Mouse (Mus musculus) liver, embryonic 12.5 days (tissue): Measurements from ENCODE around the gene Erp29. TPM values are rescaled to one million over a fixed set of nuclear protein-coding genes. Genes with fewer than 3 reads are reported as not detected.
A peak's percentile ranks its signal among the peaks of the same experiment; 100 is the strongest.

Experiments
- ATAC-seq: fragments of 200-750 bp; cut with Nextera tagmentation; 2 replicates; pipeline ENCODE4 v1.8.0; 2017; ENCODE audit warnings: moderate number of reproducible peaks, mild to moderate bottlenecking, moderate library complexity
- H3K27ac ChIP-seq: fragments of 300-500 bp; sonication (generic); 2 replicates; pipeline ENCODE4 v1.5.1; 2016; ENCODE audit warnings: mild to moderate bottlenecking
- H3K27me3 ChIP-seq: fragments of 300-500 bp; sonication (generic); replicated peaks from 2 replicates; pipeline ENCODE4 v1.6.1; 2016; ENCODE audit warnings: mild to moderate bottlenecking, moderate library complexity
- H3K36me3 ChIP-seq: fragments of 300-500 bp; sonication (generic); 2 replicates; pipeline ENCODE4 v1.6.1; 2016; ENCODE audit warnings: mild to moderate bottlenecking, moderate library complexity
- H3K4me1 ChIP-seq: fragments of 300-500 bp; sonication (generic); 2 replicates; pipeline ENCODE4 v1.6.1; 2016
- H3K4me2 ChIP-seq: fragments of 300-500 bp; sonication (generic); 2 replicates; pipeline ENCODE4 v1.6.1; 2016; ENCODE audit warnings: mild to moderate bottlenecking, moderate library complexity
- H3K4me3 ChIP-seq: fragments of 300-500 bp; sonication (generic); 2 replicates; pipeline ENCODE4 v1.5.1; 2016; ENCODE audit warnings: mild to moderate bottlenecking, moderate library complexity
- H3K9ac ChIP-seq: fragments of 300-500 bp; sonication (generic); 2 replicates; pipeline ENCODE4 v1.6.1; 2016; ENCODE audit warnings: mild to moderate bottlenecking, moderate library complexity
- H3K9me3 ChIP-seq: fragments of 300-500 bp; sonication (generic); replicated peaks from 2 replicates; pipeline ENCODE4 v1.6.1; 2016; ENCODE audit warnings: mild to moderate bottlenecking, moderate library complexity
- WGBS: fragments of 180-500 bp; shearing (Covaris S2); methylation state at CpG from one replicate; pipeline ENCODE4 v1.1.7; 2016; ENCODE audit not compliant: insufficient replicate concordance; 5-methylcytosine and 5-hydroxymethylcytosine counted together
- polyA plus RNA-seq: library from polyadenylated mRNA; unstranded; fragments of >200 nt; fragmentation: Nextera tagmentation; extraction: Ambion mirVana; gene quantifications from 2 replicates; pipeline ENCODE4 v1.2.1, GENCODE M21; 2016

Erp29 gene
- polyA plus RNA-seq, 1 experiment from 2014 or later, result 103 TPM

GRCm38 (mm10) chr5:121462171-121462502, 9.8 kb upstream of the Erp29 start:
- 23% methylated on average over 1 of the region's 1 CpGs for WGBS
- H3K9ac ChIP-seq, result no peak overlapping the region
- H3K4me3 ChIP-seq, result no peak overlapping the region
- H3K4me2 ChIP-seq, result peak overlapping the region; percentile 24; the same call in 1 of the 2 replicates
- no peaks in the 10 kb centered on the region for H3K27me3 ChIP-seq
- peaks cover 29% of the 10 kb centered on the region for H3K4me1 ChIP-seq
- ATAC-seq, result peak; percentile 39; the same call in 1 of the 2 replicates
- peak overlapping the region; percentile 70 for H3K27ac ChIP-seq
- H3K9me3 ChIP-seq, result no peaks in the 10 kb centered on the region
- H3K36me3 ChIP-seq, result no peaks in the 10 kb centered on the region

GRCm38 (mm10) chr5:121461339-121462170, 9.2 kb upstream of the Erp29 start:
- Histone ChIP-seq H3K4me3 (no peak overlapping the region), H3K9ac (no peak overlapping the region), H3K27me3 (no peaks in the 10 kb centered on the region), H3K4me1 (peaks cover 30% of the 10 kb centered on the region), H3K27ac (peak overlapping the region; percentile 70), H3K9me3 (no peaks in the 10 kb centered on the region), H3K4me2 (peak overlapping the region; percentile 24; the same call in 1 of the 2 replicates), H3K36me3 (no peaks in the 10 kb centered on the region)
- 39% methylated on average over 4 of the region's 4 CpGs for WGBS
- peak; percentile 77 for ATAC-seq

GRCm38 (mm10) chr5:121455510-121456265, 3.4 kb upstream of the Erp29 start:
- Histone ChIP-seq H3K9ac (no peak overlapping the region), H3K4me2 (no peak overlapping the region), H3K4me1 (peaks cover 47% of the 10 kb centered on the region), H3K27me3 (no peaks in the 10 kb centered on the region), H3K4me3 (no peak overlapping the region), H3K9me3 (no peaks in the 10 kb centered on the region), H3K27ac (no peak overlapping the region), H3K36me3 (no peaks in the 10 kb centered on the region; the same call in 1 of the 2 replicates)
- ATAC-seq, result no peak
- 55% methylated on average over 9 of the region's 9 CpGs for WGBS

GRCm38 (mm10) chr5:121454503-121454782, 2.1 kb upstream of the Erp29 start:
- ATAC-seq, result no peak
- Histone ChIP-seq H3K4me1 (peaks cover 59% of the 10 kb centered on the region), H3K36me3 (peaks cover 8% of the 10 kb centered on the region), H3K9ac (no peak overlapping the region), H3K27ac (no peak overlapping the region), H3K4me2 (no peak overlapping the region), H3K4me3 (no peak overlapping the region), H3K9me3 (no peaks in the 10 kb centered on the region), H3K27me3 (no peaks in the 10 kb centered on the region)
- 94% methylated on average over 3 of the region's 3 CpGs for WGBS

GRCm38 (mm10) chr5:121453743-121454502, 1.6 kb upstream of the Erp29 start:
- Histone ChIP-seq H3K4me3 (0 out of 2 replicates have a peak overlapping the region, but pooled peaks have one; percentile 89), H3K36me3 (peaks cover 13% of the 10 kb centered on the region), H3K4me1 (peaks cover 62% of the 10 kb centered on the region), H3K9me3 (no peaks in the 10 kb centered on the region), H3K27me3 (no peaks in the 10 kb centered on the region), H3K4me2 (peak overlapping the region; percentile 95), H3K27ac (peak overlapping the region; percentile 91; the same call in 1 of the 2 replicates), H3K9ac (no peak overlapping the region)
- 86% methylated on average over 13 of the region's 13 CpGs for WGBS
- no peak for ATAC-seq

- Histone ChIP-seq H3K27ac (peak overlapping the region; percentile 91), H3K4me1 (peaks cover 62% of the 10 kb centered on the region), H3K27me3 (no peaks in the 10 kb centered on the region), H3K4me3 (peak overlapping the region; percentile 89), H3K9ac (peak overlapping the region; percentile 97), H3K36me3 (peaks cover 23% of the 10 kb centered on the region), H3K9me3 (no peaks in the 10 kb centered on the region), H3K4me2 (peak overlapping the region; percentile 95)
- no peak for ATAC-seq
- 5% methylated on average over 9 of the region's 9 CpGs for WGBS
These were observed 600 bp upstream of the Erp29 start for GRCm38 (mm10) chr5:121452906-121453305.

GRCm38 (mm10) chr5:121451644-121452025, 671 bp downstream of the Erp29 start, which contains the start of gene Tmem116:
Tmem116 (plus strand) TSS chr5:121451893.
- peak within 1 kb of the TSS; percentile 89 for H3K4me3 ChIP-seq
- under 1% methylated on average over 17 of the region's 17 CpGs for WGBS
- no peaks in the 10 kb centered on the region for H3K27me3 ChIP-seq
- peaks cover 61% of the 10 kb centered on the region for H3K4me1 ChIP-seq
- H3K36me3 ChIP-seq, result peaks cover 36% of the 10 kb centered on the region
- no peaks in the 10 kb centered on the region for H3K9me3 ChIP-seq
- H3K4me2 ChIP-seq, result peak within 1 kb of the TSS; percentile 95
- ATAC-seq, result peak; percentile 45
- H3K27ac ChIP-seq, result peak within 1 kb of the TSS; percentile 95
- peak within 1 kb of the TSS; percentile 97 for H3K9ac ChIP-seq

- Histone ChIP-seq H3K4me3 (peak overlapping the region; percentile 89), H3K4me2 (peak overlapping the region; percentile 95), H3K27me3 (no peaks in the 10 kb centered on the region), H3K4me1 (peaks cover 57% of the 10 kb centered on the region), H3K27ac (peak overlapping the region; percentile 95), H3K9me3 (no peaks in the 10 kb centered on the region), H3K36me3 (peaks cover 40% of the 10 kb centered on the region), H3K9ac (peak overlapping the region; percentile 97)
- no peak for ATAC-seq
- WGBS, result 9% methylated on average over 8 of the region's 8 CpGs
These were observed 1.1 kb downstream of the Erp29 start for GRCm38 (mm10) chr5:121451203-121451602.

GRCm38 (mm10) chr5:121450476-121450875, 1.8 kb downstream of the Erp29 start:
- H3K4me2 ChIP-seq, result peak overlapping the region; percentile 95
- H3K9ac ChIP-seq, result 0 out of 2 replicates have a peak overlapping the region, but pooled peaks have one; percentile 97
- H3K9me3 ChIP-seq, result no peaks in the 10 kb centered on the region
- H3K27me3 ChIP-seq, result no peaks in the 10 kb centered on the region
- 80% methylated on average over 9 of the region's 9 CpGs for WGBS
- H3K4me3 ChIP-seq, result peak overlapping the region; percentile 89
- 0 out of 2 replicates have a peak overlapping the region, but pooled peaks have one; percentile 29 for H3K27ac ChIP-seq
- ATAC-seq, result no peak
- peaks cover 47% of the 10 kb centered on the region for H3K36me3 ChIP-seq
- H3K4me1 ChIP-seq, result peaks cover 50% of the 10 kb centered on the region

GRCm38 (mm10) chr5:121449976-121450375, 2.3 kb downstream of the Erp29 start:
- Histone ChIP-seq H3K4me2 (no peak overlapping the region), H3K36me3 (peaks cover 52% of the 10 kb centered on the region)
- WGBS, result 49% methylated on average over 6 of the region's 6 CpGs

GRCm38 (mm10) chr5:121448450-121448849, 3.9 kb downstream of the Erp29 start:
- Histone ChIP-seq H3K9me3 (no peaks in the 10 kb centered on the region), H3K27me3 (no peaks in the 10 kb centered on the region), H3K9ac (no peak overlapping the region), H3K36me3 (peaks cover 68% of the 10 kb centered on the region), H3K4me2 (no peak overlapping the region), H3K27ac (no peak overlapping the region), H3K4me1 (peaks cover 33% of the 10 kb centered on the region), H3K4me3 (no peak overlapping the region)
- WGBS, result 82% methylated on average over 3 of the region's 3 CpGs
- ATAC-seq, result no peak

More at GRCm38 (mm10) chr5:121449976-121450375, 2.3 kb downstream of the Erp29 start:
- H3K4me1 ChIP-seq, result peaks cover 47% of the 10 kb centered on the region
- no peaks in the 10 kb centered on the region for H3K27me3 ChIP-seq
- H3K9me3 ChIP-seq, result no peaks in the 10 kb centered on the region
- H3K9ac ChIP-seq, result no peak overlapping the region
- H3K4me3 ChIP-seq, result no peak overlapping the region
- no peak for ATAC-seq
- H3K27ac ChIP-seq, result 0 out of 2 replicates have a peak overlapping the region, but pooled peaks have one; percentile 10
